Mouse (Mus musculus) fibroblast of lung, adult 2 months (primary cell): ENCODE data around the gene Baz1a.

Source experiments
- DNase-seq: peaks from one replicate; pipeline ENCODE4 v3.0.0-alpha.2; 2011; ENCODE audit warnings: low read depth

The Baz1a gene

DNA sequence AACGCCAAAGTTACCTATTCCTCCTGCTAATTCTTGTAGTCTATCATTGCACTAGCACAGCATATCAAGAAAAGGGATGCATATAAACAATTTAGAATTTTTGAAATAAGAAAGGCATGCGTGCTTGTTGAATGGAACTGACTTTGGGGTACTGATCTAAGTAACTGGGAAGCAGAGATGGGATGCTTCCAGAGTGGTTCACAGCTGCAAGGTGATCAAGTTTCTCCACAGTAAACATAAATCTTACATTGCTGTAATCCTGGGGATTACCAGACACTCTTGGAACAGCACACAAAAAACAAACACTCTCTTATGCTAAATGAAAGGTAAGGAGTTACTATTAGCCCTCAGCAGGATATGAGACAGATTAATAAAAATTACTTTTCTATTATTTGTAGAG, 163.6 kb downstream of the Baz1a start:
- DNase-seq: no peak

DNA sequence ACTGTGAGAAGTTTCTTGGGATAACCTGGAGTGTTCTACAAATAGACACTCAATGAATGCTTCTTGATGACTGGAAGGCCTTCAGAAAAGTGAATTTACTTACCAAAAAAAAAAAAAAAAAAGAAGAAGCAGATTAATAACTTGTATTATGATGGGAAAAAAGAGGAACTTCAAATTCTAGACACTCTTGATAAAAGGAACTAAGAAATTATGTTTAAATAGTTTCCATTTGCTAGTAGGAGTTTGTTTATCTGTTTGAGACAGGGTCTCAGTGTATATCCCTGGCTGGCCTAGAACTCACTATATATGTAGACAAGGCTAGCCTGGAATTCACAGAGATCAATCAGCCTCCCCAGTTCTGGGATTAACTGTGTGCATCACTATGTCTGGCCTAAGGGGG, 169.7 kb downstream of the Baz1a start:
- no peak for DNase-seq
